29 mouse cellular contexts compared by ENCODE assay signal in the genomic region with DNA sequence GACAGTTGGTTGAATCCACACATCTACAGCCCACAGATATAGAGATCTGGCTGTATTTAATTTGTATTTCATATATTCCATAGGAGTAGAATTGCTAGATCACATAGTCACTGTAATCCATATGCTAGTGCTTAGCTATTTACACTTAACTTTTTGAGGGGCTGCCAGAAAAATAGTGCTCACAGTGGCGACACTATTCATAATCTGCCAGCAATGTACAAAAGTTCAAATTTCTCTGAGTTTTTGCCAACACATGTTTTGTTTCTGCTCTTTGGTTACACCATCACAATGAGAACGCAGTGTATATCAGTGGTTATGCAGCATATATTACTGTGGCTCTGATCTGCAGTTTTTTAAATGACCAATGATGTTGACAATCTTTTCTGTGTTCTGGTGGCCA.
A peak's percentile ranks its signal among the peaks of the same experiment; 100 is the strongest.
DNase-seq lines count a peak whose midpoint lies in the region; ATAC-seq and TF ChIP-seq lines count a peak whose summit lies in the region.
"Had no signal": no experiment of that assay in that cellular context is flagged by ENCODE, and none has a peak within 500 bp of the region (broad histone marks: within the 10 kb centered on the region; RNA-seq: fewer than 3 reads in every experiment).

No protein-coding gene starts in this region.

- DNase-seq in forebrain, embryonic 14.5 days (ENCODE audit: low spot score): peak; percentile 13
- DNase-seq in forebrain, embryonic 10.5 days (ENCODE audit: extremely low spot score, low spot score): no peak
- no peak for DNase-seq in lung, adult 2 months
- peak; percentile 8 for DNase-seq in Muller cell, postnatal 12 days (ENCODE audit: inconsistent ontology term)
- no peak for DNase-seq in hindbrain, embryonic 10.5 days (ENCODE audit: low spot score)
- DNase-seq: adrenal gland, adult 8-10 months; adrenal gland, postnatal 25 days; B cell, adult 2 months; cerebellum, adult 11-12 months; cerebellum, adult 8-10 months; cerebellum, postnatal 10 days; cerebellum, postnatal 36 days; embryo, embryonic 11 days; gastrocnemius, postnatal 10 days; gastrocnemius, postnatal 36 days; heart, adult 2 months; heart, postnatal 14 days; heart, postnatal 4 days had no signal

- WGBS in forebrain, embryonic 14.5 days: 84% methylated on average over 2 of the region's 2 CpGs
- WGBS in forebrain, embryonic 10.5 days: 91% methylated on average over 2 of the region's 2 CpGs
- 40% methylated on average over 2 of the region's 2 CpGs for WGBS in lung, embryonic 15.5 days
- WGBS in lung, adult 2 months: 50% methylated on average over 2 of the region's 2 CpGs
- WGBS in hindbrain, embryonic 10.5 days: 90% methylated on average over 2 of the region's 2 CpGs

- no peak overlapping the region for H3K27ac ChIP-seq in forebrain, embryonic 14.5 days (ENCODE audit: low read depth, low read length)
- no peak overlapping the region for H3K27ac ChIP-seq in forebrain, embryonic 10.5 days
- H3K27ac ChIP-seq in lung, embryonic 15.5 days: no peak overlapping the region
- H3K27ac ChIP-seq in hindbrain, embryonic 10.5 days: no peak overlapping the region
- H3K27ac ChIP-seq: embryonic facial prominence, embryonic 15.5 days; forebrain, embryonic 12.5 days; heart, adult 2 months; heart, embryonic 10.5 days; heart, embryonic 13.5 days; hindbrain, embryonic 12.5 days; hindbrain, embryonic 15.5 days had no signal

- H3K9ac ChIP-seq in forebrain, embryonic 14.5 days (ENCODE audit: low read length): no peak overlapping the region
- H3K9ac ChIP-seq in lung, embryonic 15.5 days: no peak overlapping the region
- H3K9ac ChIP-seq: embryonic facial prominence, embryonic 15.5 days; forebrain, embryonic 12.5 days; heart, embryonic 13.5 days; hindbrain, embryonic 12.5 days; hindbrain, embryonic 15.5 days had no signal

- ATAC-seq in forebrain, embryonic 14.5 days: no peak
- ATAC-seq in lung, embryonic 15.5 days (ENCODE audit: borderline replicate concordance, extremely low read depth, low FRiP score, low TSS enrichment): peak; percentile 52; the same call in 1 of the 2 replicates
- ATAC-seq: activated CD4-positive, CD25-positive, alpha-beta regulatory T cell, adult 4 months; forebrain, embryonic 16.5 days had no signal

- no peak overlapping the region for H3K4me3 ChIP-seq in forebrain, embryonic 14.5 days (ENCODE audit: low read depth, low read length)
- no peak overlapping the region for H3K4me3 ChIP-seq in forebrain, embryonic 10.5 days
- H3K4me3 ChIP-seq in lung, embryonic 15.5 days: no peak overlapping the region
- no peak overlapping the region for H3K4me3 ChIP-seq in lung, adult 2 months (replicated peaks; ENCODE audit: extremely low read depth, low read depth, low read length)
- H3K4me3 ChIP-seq in hindbrain, embryonic 10.5 days: no peak overlapping the region
- H3K4me3 ChIP-seq: embryonic facial prominence, embryonic 15.5 days; forebrain, embryonic 12.5 days; heart, adult 2 months; heart, embryonic 10.5 days; heart, embryonic 13.5 days; hindbrain, embryonic 12.5 days; hindbrain, embryonic 15.5 days had no signal

- H3K4me1 ChIP-seq in forebrain, embryonic 14.5 days (ENCODE audit: control insufficient read depth, insufficient read depth, low read length): no peaks in the 10 kb centered on the region
- H3K4me1 ChIP-seq in forebrain, embryonic 10.5 days: no peaks in the 10 kb centered on the region
- no peaks in the 10 kb centered on the region; the same call in 1 of the 2 replicates for H3K4me1 ChIP-seq in lung, embryonic 15.5 days
- no peaks in the 10 kb centered on the region for H3K4me1 ChIP-seq in lung, adult 2 months (ENCODE audit: control insufficient read depth, insufficient read depth, low read length)
- H3K4me1 ChIP-seq in hindbrain, embryonic 10.5 days (replicated peaks): no peaks in the 10 kb centered on the region
- H3K4me1 ChIP-seq: embryonic facial prominence, embryonic 15.5 days; forebrain, embryonic 12.5 days; heart, embryonic 10.5 days; heart, embryonic 13.5 days; hindbrain, embryonic 12.5 days; hindbrain, embryonic 15.5 days had no signal

- no peak for TF ChIP-seq CTCF in lung, adult 2 months (IDR thresholded peaks at IDR 0.05; ENCODE audit: insufficient read depth, low read length)

- H3K27me3 ChIP-seq in forebrain, embryonic 14.5 days (replicated peaks; ENCODE audit: control insufficient read depth, insufficient read depth, low read length): no peaks in the 10 kb centered on the region
- no peaks in the 10 kb centered on the region for H3K27me3 ChIP-seq in forebrain, embryonic 10.5 days (ENCODE audit: poor library complexity, severe bottlenecking)
- no peaks in the 10 kb centered on the region for H3K27me3 ChIP-seq in lung, embryonic 15.5 days
- no peaks in the 10 kb centered on the region for H3K27me3 ChIP-seq in hindbrain, embryonic 10.5 days (ENCODE audit: insufficient read depth, poor library complexity, severe bottlenecking)
- H3K27me3 ChIP-seq: CH12.LX; embryonic facial prominence, embryonic 15.5 days; forebrain, embryonic 12.5 days; heart, embryonic 13.5 days; hindbrain, embryonic 12.5 days; hindbrain, embryonic 15.5 days had no signal

- H3K4me2 ChIP-seq in forebrain, embryonic 14.5 days (ENCODE audit: low read length): no peak overlapping the region
- no peak overlapping the region for H3K4me2 ChIP-seq in lung, embryonic 15.5 days
- H3K4me2 ChIP-seq: embryonic facial prominence, embryonic 15.5 days; forebrain, embryonic 12.5 days; heart, embryonic 13.5 days; hindbrain, embryonic 12.5 days; hindbrain, embryonic 15.5 days had no signal

- TF ChIP-seq POLR2A in lung, adult 2 months (IDR thresholded peaks at IDR 0.05; ENCODE audit: borderline replicate concordance, extremely low read depth, low read depth, low read length): no peak

- H3K9me3 ChIP-seq in forebrain, embryonic 14.5 days (replicated peaks; ENCODE audit: control insufficient read depth, low read length): no peaks in the 10 kb centered on the region
- H3K9me3 ChIP-seq in forebrain, embryonic 10.5 days: no peaks in the 10 kb centered on the region
- H3K9me3 ChIP-seq in lung, embryonic 15.5 days: no peaks in the 10 kb centered on the region
- no peaks in the 10 kb centered on the region for H3K9me3 ChIP-seq in hindbrain, embryonic 10.5 days
- H3K9me3 ChIP-seq: embryonic facial prominence, embryonic 15.5 days; forebrain, embryonic 12.5 days; heart, embryonic 10.5 days; hindbrain, embryonic 12.5 days; hindbrain, embryonic 15.5 days had no signal

- no peaks in the 10 kb centered on the region for H3K36me3 ChIP-seq in forebrain, embryonic 14.5 days (ENCODE audit: control insufficient read depth, insufficient read depth, low read length)
- no peaks in the 10 kb centered on the region for H3K36me3 ChIP-seq in forebrain, embryonic 10.5 days (replicated peaks)
- no peaks in the 10 kb centered on the region for H3K36me3 ChIP-seq in lung, embryonic 15.5 days
- no peaks in the 10 kb centered on the region for H3K36me3 ChIP-seq in hindbrain, embryonic 10.5 days
- H3K36me3 ChIP-seq: embryonic facial prominence, embryonic 15.5 days; forebrain, embryonic 12.5 days; G1E; heart, embryonic 10.5 days; heart, embryonic 13.5 days; hindbrain, embryonic 12.5 days; hindbrain, embryonic 15.5 days had no signal

Comparison
In these comparisons a context has a peak if more than half of its experiments do, and no peak if none do; other contexts are left out.
1. DNase-seq: peak in forebrain, embryonic 14.5 days (single experiment) and Muller cell, postnatal 12 days (single experiment); none in forebrain, embryonic 10.5 days (single experiment), lung, adult 2 months (single experiment) and hindbrain, embryonic 10.5 days (single experiment).